Mouse (Mus musculus): ENCODE measurements around the gene Flywch1. TPM values are rescaled to one million over a fixed set of nuclear protein-coding genes. Genes with fewer than 3 reads are reported as not detected.

The Flywch1 gene
- total and polyA plus RNA-seq, 3 experiments: 18.8 to 28.3 (median 23.4) TPM

- peak; percentile 68 for TF ChIP-seq BHLHE40 (IDR thresholded peaks at IDR 0.05; ENCODE audit: low read depth, low read length)
- TF ChIP-seq POLR2AphosphoS2 (IDR thresholded peaks at IDR 0.05; ENCODE audit: low read depth, low read length): peak; percentile 65; the same call in 1 of the 2 replicates
- TF ChIP-seq NELFE (IDR thresholded peaks at IDR 0.05; ENCODE audit: low read depth, low read length): peak; percentile 63
- no peak for TF ChIP-seq JUND (conservative IDR thresholded peaks at IDR 0.05; ENCODE audit: low read depth, low read length)
- TF ChIP-seq MAFK (IDR thresholded peaks at IDR 0.05; ENCODE audit: insufficient replicate concordance, low read length): peak; percentile 53; the same call in 1 of the 2 replicates
- TF ChIP-seq TCF12 (IDR thresholded peaks at IDR 0.05; ENCODE audit: low read depth, low read length): peak; percentile 68
- peak; percentile 74 for TF ChIP-seq POLR2A (IDR thresholded peaks at IDR 0.05; ENCODE audit: low read depth, low read length)
- peak; percentile 91; the same call in 1 of the 2 replicates for TF ChIP-seq MYC (IDR thresholded peaks at IDR 0.05; ENCODE audit: low read depth, low read length)
- peak; percentile 87; the same call in 1 of the 2 replicates for TF ChIP-seq IRF4 (IDR thresholded peaks at IDR 0.05; ENCODE audit: low read depth, low read length)
These were observed 31.5 kb upstream of the Flywch1 start (continued) for GRCm38 (mm10) chr17:23802746-23803365.

GRCm38 (mm10) chr17:23801627-23802026, 30.2 kb upstream of the Flywch1 start:
- H3K27ac ChIP-seq (ENCODE audit: insufficient read depth, low read depth): peak overlapping the region; percentile 94
- no peaks in the 10 kb centered on the region for H3K9me3 ChIP-seq (replicated peaks; ENCODE audit: low read length)
- H3K36me3 ChIP-seq (replicated peaks in 1 of 2; ENCODE audit: control insufficient read depth in 1 of 2, insufficient read depth in 1 of 2, low read length in 1 of 2): peaks cover 0 to 3% of the 10 kb centered on the region in 2 experiments
- DNase-seq (ENCODE audit: extremely low read depth): no peak
- H3K4me1 ChIP-seq (ENCODE audit: control insufficient read depth in 1 of 2, insufficient read depth in 2 of 2): peaks cover 0 to 14% of the 10 kb centered on the region in 2 experiments; a peak in 2 of 4 replicates
- peak overlapping the region; percentile 34 for H3K9ac ChIP-seq (ENCODE audit: insufficient read depth, low read depth)
- peak overlapping the region; percentile 85 for H3K4me2 ChIP-seq (ENCODE audit: insufficient read depth, low read depth, poor library complexity, severe bottlenecking)
- dilution Hi-C loops (cut with MboI; ENCODE audit: extremely low pct_ligation_motif_present, extremely low pct_unique_long_range_greater_than_20kb, low sequenced_read_pairs) (no loop called here), in situ Hi-C loops (cut with MboI; ENCODE audit: low pct_ligation_motif_present, low pct_unique_long_range_greater_than_20kb, low sequenced_read_pairs) (no loop called here)
- peak overlapping the region in 2 of 3 experiments; percentile 14 to 23 for H3K4me3 ChIP-seq (replicated peaks in 1 of 3; ENCODE audit: low read depth in 2 of 3, low read length in 2 of 3, poor library complexity in 1 of 3)
- no peaks in the 10 kb centered on the region for H3K27me3 ChIP-seq (replicated peaks)
- peaks cover 32% of the 10 kb centered on the region for H3K79me2 ChIP-seq (replicated peaks; ENCODE audit: control insufficient read depth, extremely low read depth, insufficient read depth, poor library complexity, severe bottlenecking)
- TF ChIP-seq SIN3A (IDR thresholded peaks at IDR 0.05; ENCODE audit: low read length) (0 out of 2 replicates have a peak, but pooled peaks have one; percentile 13), MXI1 (IDR thresholded peaks at IDR 0.05; ENCODE audit: low read depth, low read length) (no peak), NRF1 (IDR thresholded peaks at IDR 0.05; ENCODE audit: low read depth, low read length) (peak; percentile 49; the same call in 1 of the 2 replicates), ZKSCAN1 (IDR thresholded peaks at IDR 0.05; ENCODE audit: borderline replicate concordance, low read depth, low read length) (no peak), POLR2A (IDR thresholded peaks at IDR 0.05; ENCODE audit: low read depth, low read length) (peak; percentile 48), SMC3 (IDR thresholded peaks at IDR 0.05; ENCODE audit: low read depth, low read length) (no peak)

GRCm38 (mm10) chr17:23797316-23797715, 25.9 kb upstream of the Flywch1 start:
- Histone ChIP-seq H3K4me2 (ENCODE audit: insufficient read depth, low read depth, poor library complexity, severe bottlenecking) (no peak overlapping the region), H3K27me3 (replicated peaks) (no peaks in the 10 kb centered on the region), H3K9ac (ENCODE audit: insufficient read depth, low read depth) (no peak overlapping the region), H3K4me3 (replicated peaks in 1 of 3; ENCODE audit: low read depth in 2 of 3, low read length in 2 of 3, poor library complexity in 1 of 3) (no peak overlapping the region), H3K36me3 (replicated peaks in 1 of 2; ENCODE audit: control insufficient read depth in 1 of 2, insufficient read depth in 1 of 2, low read length in 1 of 2) (no peaks in the 10 kb centered on the region), H3K27ac (ENCODE audit: insufficient read depth, low read depth) (no peak overlapping the region), H3K9me3 (replicated peaks; ENCODE audit: low read length) (no peaks in the 10 kb centered on the region), H3K79me2 (replicated peaks; ENCODE audit: control insufficient read depth, extremely low read depth, insufficient read depth, poor library complexity, severe bottlenecking) (no peaks in the 10 kb centered on the region; the same call in 1 of the 2 replicates), H3K4me1 (ENCODE audit: control insufficient read depth in 1 of 2, insufficient read depth in 2 of 2) (peaks cover 0 to 14% of the 10 kb centered on the region in 2 experiments; a peak in 2 of 4 replicates)
- no peak for DNase-seq (ENCODE audit: extremely low read depth)
- dilution Hi-C loops (cut with MboI; ENCODE audit: extremely low pct_ligation_motif_present, extremely low pct_unique_long_range_greater_than_20kb, low sequenced_read_pairs): no loop called here
- in situ Hi-C loops (cut with MboI; ENCODE audit: low pct_ligation_motif_present, low pct_unique_long_range_greater_than_20kb, low sequenced_read_pairs): no loop called here
- TF ChIP-seq ZNF384 (IDR thresholded peaks at IDR 0.05; ENCODE audit: low read depth, low read length): no peak
- TF ChIP-seq ZKSCAN1 (IDR thresholded peaks at IDR 0.05; ENCODE audit: borderline replicate concordance, low read depth, low read length): no peak
- no peak for TF ChIP-seq JUND (conservative IDR thresholded peaks at IDR 0.05; ENCODE audit: low read depth, low read length)
- no peak for TF ChIP-seq ZMIZ1 (IDR thresholded peaks at IDR 0.05; ENCODE audit: low read depth, low read length)
- TF ChIP-seq ZC3H11A (IDR thresholded peaks at IDR 0.05; ENCODE audit: low read depth, low read length): no peak
